Mouse (Mus musculus) forebrain, embryonic 14.5 days (tissue): ENCODE results near the gene Olfr522. TPM values are rescaled to one million over a fixed set of nuclear protein-coding genes. Genes with fewer than 3 reads are reported as not detected.

Experiments
- ATAC-seq: fragments of 200-750 bp; cut with Nextera tagmentation; 2 replicates; pipeline ENCODE4 v1.8.0; 2017; ENCODE audit warnings: mild to moderate bottlenecking, moderate library complexity
- DNase-seq: peaks from one replicate; pipeline ENCODE4 v3.0.0-alpha.2; 2015; ENCODE audit warnings: low spot score
- H3K27ac ChIP-seq: fragments of 300-500 bp; sonication (generic); 2 replicates; pipeline ENCODE4 v1.5.1; 2014; ENCODE audit warnings: low read depth, mild to moderate bottlenecking, control low read depth, low read length, moderate library complexity
- H3K27me3 ChIP-seq: fragments of 300-500 bp; sonication (generic); replicated peaks from 2 replicates; pipeline ENCODE4 v1.6.1; 2014; ENCODE audit warnings: low read length, control low read depth, mixed read lengths; ENCODE audit not compliant: control insufficient read depth, insufficient read depth
- H3K36me3 ChIP-seq: fragments of 300-500 bp; sonication (generic); 2 replicates; pipeline ENCODE4 v1.6.1; 2014; ENCODE audit warnings: low read length, control low read depth; ENCODE audit not compliant: control insufficient read depth, insufficient read depth
- H3K4me1 ChIP-seq: fragments of 300-500 bp; sonication (generic); 2 replicates; pipeline ENCODE4 v1.6.1; 2014; ENCODE audit warnings: antibody characterized with exemption, low read length, control low read depth; ENCODE audit not compliant: control insufficient read depth, insufficient read depth
- H3K4me2 ChIP-seq: fragments of 300-500 bp; sonication (generic); 2 replicates; pipeline ENCODE4 v1.6.1; 2014; ENCODE audit warnings: mild to moderate bottlenecking, control low read depth, low read length
- H3K4me3 ChIP-seq: fragments of 300-500 bp; sonication (generic); 2 replicates; pipeline ENCODE4 v1.5.1; 2014; ENCODE audit warnings: low read depth, low read length, control low read depth
- H3K9ac ChIP-seq: fragments of 300-500 bp; sonication (generic); 2 replicates; pipeline ENCODE4 v1.6.1; 2014; ENCODE audit warnings: mild to moderate bottlenecking, low read length, control low read depth, moderate library complexity
- H3K9me3 ChIP-seq: fragments of 300-500 bp; sonication (generic); replicated peaks from 2 replicates; pipeline ENCODE4 v1.6.1; 2016; ENCODE audit warnings: low read length, control low read depth, mixed read lengths; ENCODE audit not compliant: control insufficient read depth
- WGBS: fragments of 180-500 bp; shearing (Covaris S2); extraction: QIAGEN DNeasy Blood & Tissue Kit; methylation state at CpG from one replicate; pipeline ENCODE4 v1.1.7; 2014; 5-methylcytosine and 5-hydroxymethylcytosine counted together
- polyA plus RNA-seq: library from polyadenylated mRNA; unstranded; fragments of >200 nt; fragmentation: Nextera tagmentation; extraction: Ambion mirVana; gene quantifications from 2 replicates; pipeline ENCODE4 v1.2.1, GENCODE M21; 2014

The Olfr522 gene
- polyA plus RNA-seq, 1 experiment from 2014 or later: not detected

DNA sequence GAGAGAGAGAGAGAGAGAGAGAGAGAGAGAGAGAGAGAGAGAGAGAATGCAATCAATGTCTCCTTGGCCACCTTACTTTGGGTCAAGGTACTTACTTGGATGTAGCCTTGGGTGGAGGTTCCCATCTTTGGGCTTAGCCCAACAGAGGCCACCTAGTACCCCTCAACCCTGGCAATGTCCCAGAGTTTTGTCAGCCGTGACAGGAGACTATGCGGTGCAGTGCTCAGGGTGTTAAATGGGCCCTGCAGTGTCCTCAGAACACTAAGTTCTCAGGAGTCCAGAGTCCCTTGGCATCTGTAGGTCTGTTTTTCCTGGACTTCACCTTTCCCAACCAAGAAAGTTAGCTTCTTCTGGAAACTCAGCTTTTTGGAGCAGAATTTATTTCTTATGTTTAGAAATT, 14.6 kb upstream of the Olfr522 start:
- DNase-seq (no peak), ATAC-seq (no peak)
- H3K4me1 ChIP-seq: no peaks in the 10 kb centered on the region
- no peaks in the 10 kb centered on the region for H3K9me3 ChIP-seq
- H3K9ac ChIP-seq: no peak overlapping the region
- H3K4me3 ChIP-seq: no peak overlapping the region
- H3K36me3 ChIP-seq: no peaks in the 10 kb centered on the region
- WGBS: 81% methylated on average over 2 of the region's 2 CpGs
- no peak overlapping the region for H3K27ac ChIP-seq
- H3K27me3 ChIP-seq: no peaks in the 10 kb centered on the region
- no peak overlapping the region for H3K4me2 ChIP-seq

DNA sequence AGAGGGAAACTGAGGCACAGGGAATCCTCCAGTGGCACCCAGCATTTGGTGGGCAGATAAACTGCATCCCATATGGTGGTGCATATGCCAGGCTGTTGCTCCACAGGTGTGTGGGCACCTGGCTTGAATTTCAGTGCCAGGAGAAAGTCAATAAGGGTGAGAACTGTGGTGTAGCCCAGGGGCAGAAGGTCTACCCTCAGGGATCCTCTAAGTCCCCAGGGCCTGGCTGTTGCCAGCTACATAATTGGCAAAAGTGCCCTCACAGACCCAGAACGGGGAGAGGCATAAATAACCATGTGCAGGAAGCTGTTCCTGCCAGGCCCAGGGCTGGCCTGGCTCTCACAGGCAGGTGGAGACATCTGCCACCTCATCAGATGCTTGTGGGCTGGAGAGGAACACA, 8.4 kb upstream of the Olfr522 start, which contains the start of gene Olfr523:
Gene Olfr523, plus strand, starts transcription at position 282 of the 400 bp plus-strand sequence.
- Histone ChIP-seq H3K4me1 (no peaks in the 10 kb centered on the region), H3K9ac (no peak within 1 kb of the TSS), H3K36me3 (no peaks in the 10 kb centered on the region), H3K27me3 (no peaks in the 10 kb centered on the region), H3K9me3 (no peaks in the 10 kb centered on the region), H3K4me3 (no peak within 1 kb of the TSS), H3K27ac (no peak within 1 kb of the TSS), H3K4me2 (no peak within 1 kb of the TSS)
- ATAC-seq (no peak), DNase-seq (no peak)
- 65% methylated on average over 1 of the region's 1 CpGs for WGBS

DNA sequence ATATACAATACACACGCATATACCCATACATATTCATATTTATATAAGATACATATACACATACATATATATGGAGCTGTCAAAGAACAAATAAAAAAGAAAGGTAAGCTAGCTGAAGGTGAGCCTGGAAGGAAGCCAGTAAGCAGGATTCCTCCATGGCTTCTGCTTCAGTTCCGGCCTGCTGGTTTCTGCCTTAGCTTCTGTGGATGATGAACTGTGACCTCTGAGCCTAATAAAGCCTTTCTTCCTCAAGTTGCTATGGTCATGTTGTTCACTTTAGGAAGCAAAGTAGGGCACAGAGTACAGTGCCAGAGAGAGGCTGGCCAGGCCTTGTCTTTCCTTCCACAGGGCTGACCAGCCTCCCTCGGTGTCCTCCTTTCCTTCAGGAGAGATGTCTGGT, 6.3 kb upstream of the Olfr522 start:
- no peak overlapping the region for H3K4me3 ChIP-seq
- no peaks in the 10 kb centered on the region for H3K27me3 ChIP-seq
- H3K9ac ChIP-seq: no peak overlapping the region
- no peaks in the 10 kb centered on the region for H3K4me1 ChIP-seq
- H3K4me2 ChIP-seq: no peak overlapping the region
- DNase-seq (no peak), ATAC-seq (no peak)
- WGBS: 95% methylated on average over 3 of the region's 3 CpGs
- H3K36me3 ChIP-seq: no peaks in the 10 kb centered on the region
- no peaks in the 10 kb centered on the region for H3K9me3 ChIP-seq
- no peak overlapping the region for H3K27ac ChIP-seq

DNA sequence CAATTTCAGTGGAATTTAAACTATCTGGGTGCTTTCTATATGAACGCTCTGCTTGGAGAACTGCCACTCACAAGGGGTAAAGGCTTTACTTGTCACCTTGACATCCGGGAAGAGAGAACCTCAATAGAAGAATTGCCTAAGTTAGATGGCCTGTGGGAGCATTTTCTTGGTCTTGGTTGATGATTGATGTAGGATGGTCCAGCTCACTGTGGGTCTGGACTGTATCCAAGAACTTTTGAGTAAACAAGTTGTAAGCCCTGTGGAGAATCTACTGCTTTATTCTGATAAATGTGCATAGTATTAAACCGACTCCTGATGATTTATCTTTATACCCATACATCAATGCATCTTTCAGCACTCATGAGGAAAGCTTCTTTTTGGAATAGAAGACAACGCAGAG, 4.8 kb upstream of the Olfr522 start:
- DNase-seq (no peak), ATAC-seq (no peak)
- H3K9ac ChIP-seq: no peak overlapping the region
- H3K4me1 ChIP-seq: no peaks in the 10 kb centered on the region
- no peaks in the 10 kb centered on the region for H3K27me3 ChIP-seq
- no peak overlapping the region for H3K27ac ChIP-seq
- 86% methylated on average over 4 of the region's 4 CpGs for WGBS
- no peaks in the 10 kb centered on the region for H3K9me3 ChIP-seq
- H3K4me3 ChIP-seq: no peak overlapping the region
- no peaks in the 10 kb centered on the region for H3K36me3 ChIP-seq
- H3K4me2 ChIP-seq: no peak overlapping the region

DNA sequence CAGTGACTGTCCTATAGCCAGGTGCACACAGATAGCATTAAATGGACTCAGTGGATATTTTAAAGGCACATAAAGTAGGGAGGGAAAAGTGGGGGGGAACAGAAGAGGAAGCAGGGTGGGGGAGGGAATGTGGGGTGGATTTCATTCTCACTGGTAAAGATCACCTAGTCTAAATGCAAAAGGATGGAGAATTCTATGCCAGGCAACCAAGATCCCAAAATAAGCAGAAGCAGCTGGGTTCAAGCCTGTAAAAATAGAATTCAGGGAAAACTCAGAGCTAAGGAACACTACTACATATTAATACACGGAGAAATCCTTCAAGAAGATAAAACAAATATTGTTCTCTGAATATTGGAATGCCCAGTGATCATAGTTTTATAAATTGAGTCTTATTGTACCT, 3.4 kb upstream of the Olfr522 start:
- no peak for ATAC-seq
- Histone ChIP-seq H3K4me2 (no peak overlapping the region), H3K9me3 (no peaks in the 10 kb centered on the region), H3K27ac (no peak overlapping the region), H3K4me1 (no peaks in the 10 kb centered on the region), H3K36me3 (no peaks in the 10 kb centered on the region), H3K27me3 (no peaks in the 10 kb centered on the region), H3K4me3 (no peak overlapping the region), H3K9ac (no peak overlapping the region)
- no peak for DNase-seq
- WGBS: 82% methylated on average over 1 of the region's 1 CpGs

DNA sequence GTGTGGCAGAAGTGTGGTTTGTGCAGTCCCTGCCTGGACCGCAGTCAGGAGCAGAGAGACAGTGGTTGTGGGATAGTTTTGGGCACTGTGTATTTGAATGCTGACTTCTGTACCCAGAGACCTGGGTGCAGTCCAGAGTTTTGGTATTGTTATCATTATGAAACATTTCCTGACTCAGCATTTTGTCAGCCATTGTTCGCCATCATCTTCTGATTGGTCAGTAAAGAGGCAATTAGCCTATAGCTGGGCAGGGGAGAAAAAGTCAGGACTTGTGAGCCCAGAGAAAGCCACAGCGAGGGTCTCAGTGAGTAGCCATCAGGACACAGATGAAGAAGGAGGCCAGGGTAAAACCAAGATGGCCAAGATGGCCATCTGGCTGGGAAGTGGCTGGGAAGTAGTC, 4.2 kb downstream of the Olfr522 start:
- H3K27ac ChIP-seq: no peak overlapping the region
- no peaks in the 10 kb centered on the region for H3K4me1 ChIP-seq
- no peak for DNase-seq
- no peaks in the 10 kb centered on the region for H3K36me3 ChIP-seq
- no peaks in the 10 kb centered on the region for H3K27me3 ChIP-seq
- H3K4me2 ChIP-seq: no peak overlapping the region
- no peaks in the 10 kb centered on the region for H3K9me3 ChIP-seq
- no peak for ATAC-seq
- no peak overlapping the region for H3K9ac ChIP-seq
- WGBS: 80% methylated on average over 3 of the region's 3 CpGs
- H3K4me3 ChIP-seq: no peak overlapping the region

DNA sequence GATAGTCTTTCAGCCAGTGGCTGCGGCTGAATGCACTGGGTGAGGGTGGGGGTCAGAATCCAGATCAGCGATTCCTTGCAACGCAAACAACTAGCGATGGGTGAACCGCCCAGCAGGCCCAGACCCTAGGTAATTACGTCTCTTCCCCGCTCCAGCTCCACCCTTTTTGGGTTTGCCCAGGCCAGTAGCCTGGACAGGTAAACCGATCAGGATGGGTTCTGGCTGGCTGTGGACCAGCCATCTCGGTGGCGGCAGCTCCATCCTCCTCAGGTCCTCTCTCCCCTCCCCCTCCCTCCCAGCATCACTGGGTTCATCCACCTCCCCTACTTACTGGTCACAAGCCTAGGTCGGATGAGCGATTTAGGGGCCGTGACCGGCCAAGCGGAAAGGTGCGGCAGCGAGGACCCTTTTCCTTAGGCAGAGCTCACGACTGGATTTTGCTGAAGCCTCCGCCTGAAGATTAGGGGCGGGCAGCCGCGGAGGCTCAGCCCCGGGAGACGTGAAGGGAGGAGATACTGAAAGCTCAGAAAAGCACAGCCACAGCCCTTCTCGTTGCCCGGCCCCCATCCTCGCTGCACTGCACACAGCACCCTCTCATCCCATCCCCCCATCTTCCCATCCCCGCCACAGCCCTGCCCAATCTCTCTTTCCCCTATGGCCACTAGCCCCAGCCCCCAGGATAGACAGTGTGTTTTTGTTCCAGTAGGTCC, 10.2 kb downstream of the Olfr522 start, which contains the start of gene Sprn:
Gene Sprn, minus strand, starts transcription at position 660 of the 710 bp plus-strand sequence.
- peak; percentile 55 for DNase-seq
- H3K27ac ChIP-seq: peak within 1 kb of the TSS; percentile 60; the same call in 1 of the 2 replicates
- H3K36me3 ChIP-seq: no peaks in the 10 kb centered on the region
- under 1% methylated on average over 28 of the region's 28 CpGs for WGBS
- H3K9ac ChIP-seq: peak within 1 kb of the TSS; percentile 67
- H3K9me3 ChIP-seq: no peaks in the 10 kb centered on the region
- H3K27me3 ChIP-seq: no peaks in the 10 kb centered on the region
- peak; percentile 63 for ATAC-seq
- H3K4me2 ChIP-seq: peak within 1 kb of the TSS; percentile 55
- H3K4me1 ChIP-seq: peaks cover 6% of the 10 kb centered on the region; the same call in 1 of the 2 replicates
- H3K4me3 ChIP-seq: peak within 1 kb of the TSS; percentile 36

DNA sequence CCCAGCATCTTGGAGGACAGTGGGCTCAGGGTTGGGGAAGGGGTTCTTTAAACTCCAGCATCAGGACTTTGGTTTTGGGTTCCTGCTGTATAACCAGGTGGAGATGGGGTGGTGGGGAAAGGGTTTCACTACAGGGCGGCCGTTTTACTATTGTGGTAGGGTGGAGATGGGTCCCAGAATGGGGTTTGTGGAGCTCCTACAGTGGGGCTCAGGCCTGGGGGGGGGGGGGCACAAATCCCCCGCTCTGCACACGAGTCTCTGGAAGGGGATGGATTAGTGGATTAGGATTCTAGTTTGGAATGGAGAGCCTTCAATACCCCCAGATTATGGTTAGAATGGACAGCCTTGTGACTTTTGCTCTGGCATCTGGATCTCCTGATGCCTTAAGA, 10.7 kb downstream of the Olfr522 start:
- ATAC-seq (peak; percentile 13), DNase-seq (peak; percentile 5)
- peaks cover 6% of the 10 kb centered on the region; the same call in 1 of the 2 replicates for H3K4me1 ChIP-seq
- H3K4me3 ChIP-seq: peak overlapping the region; percentile 36
- H3K27ac ChIP-seq: no peak overlapping the region
- H3K4me2 ChIP-seq: peak overlapping the region; percentile 55
- no peaks in the 10 kb centered on the region for H3K9me3 ChIP-seq
- 20% methylated on average over 4 of the region's 4 CpGs for WGBS
- H3K27me3 ChIP-seq: no peaks in the 10 kb centered on the region
- H3K9ac ChIP-seq: peak overlapping the region; percentile 67
- H3K36me3 ChIP-seq: no peaks in the 10 kb centered on the region

DNA sequence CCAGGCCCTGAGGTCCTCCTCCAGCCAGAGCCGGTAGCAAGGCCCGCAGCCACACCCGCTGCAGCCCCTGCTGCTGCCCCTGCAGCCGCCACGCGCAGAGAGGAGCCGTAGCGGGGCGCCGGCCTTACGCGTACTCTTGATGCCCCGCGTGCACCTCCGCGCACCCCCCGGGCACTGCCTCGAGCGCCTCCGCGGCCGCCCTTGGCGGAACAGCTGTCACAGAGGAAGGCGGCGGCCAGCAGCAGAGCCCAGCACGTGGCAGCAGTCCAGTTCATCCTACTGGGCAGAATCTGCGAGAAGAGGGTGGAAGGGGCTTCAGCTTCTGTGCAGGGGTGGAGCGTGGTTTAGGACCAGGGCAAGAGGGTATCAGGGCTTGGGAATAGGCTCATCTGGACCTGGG, 11.2 kb downstream of the Olfr522 start:
- H3K9ac ChIP-seq: peak overlapping the region; percentile 67
- DNase-seq (peak; percentile 35), ATAC-seq (peak; percentile 47; the same call in 1 of the 2 replicates)
- no peaks in the 10 kb centered on the region for H3K36me3 ChIP-seq
- H3K27me3 ChIP-seq: no peaks in the 10 kb centered on the region
- H3K27ac ChIP-seq: no peak overlapping the region
- H3K4me2 ChIP-seq: peak overlapping the region; percentile 55
- peak overlapping the region; percentile 36 for H3K4me3 ChIP-seq
- H3K4me1 ChIP-seq: peaks cover 6% of the 10 kb centered on the region; the same call in 1 of the 2 replicates
- H3K9me3 ChIP-seq: no peaks in the 10 kb centered on the region
- 11% methylated on average over 28 of the region's 28 CpGs for WGBS
